Mouse (Mus musculus): ENCODE measurements around the gene AY074887.

Gene AY074887

DNA sequence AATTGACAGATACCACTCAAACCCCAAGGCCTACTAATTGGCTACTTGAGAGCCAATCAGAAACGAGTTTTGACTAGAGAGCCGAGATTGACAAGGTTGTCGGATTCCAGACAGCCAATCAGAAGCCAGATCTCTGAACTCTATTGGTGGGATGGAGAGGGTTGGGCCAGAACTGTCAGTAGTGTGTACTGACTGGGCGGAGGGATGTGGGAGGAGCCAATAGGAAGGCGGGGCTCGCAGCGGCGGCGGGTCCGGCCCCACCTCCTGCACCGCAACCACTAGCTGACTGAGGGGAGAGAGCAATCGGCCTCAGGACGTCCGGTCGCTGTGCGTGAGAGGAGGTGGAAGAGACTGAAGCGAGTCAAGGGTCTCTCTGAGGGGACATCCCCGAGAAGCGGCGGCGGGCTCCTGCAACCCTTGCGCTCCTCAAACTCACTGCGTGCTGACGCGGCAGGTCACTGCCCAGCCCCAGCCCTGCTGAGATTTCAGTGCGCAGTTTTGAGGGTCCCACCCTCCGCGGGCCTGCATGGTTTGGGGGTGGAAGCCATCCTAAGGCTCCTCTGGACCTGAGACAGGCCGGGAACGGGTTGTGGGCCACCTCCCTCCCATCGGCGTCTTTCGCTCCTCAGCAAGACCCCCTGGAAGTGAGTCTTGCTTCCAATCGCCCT is 33.7 kb downstream of the AY074887 start, which contains the start of gene Hykk:
Hykk (plus strand) TSS at position 274 of the 668 bp plus-strand sequence.
- no peak for DNase-seq (ENCODE audit: extremely low read depth, low read depth)

DNA sequence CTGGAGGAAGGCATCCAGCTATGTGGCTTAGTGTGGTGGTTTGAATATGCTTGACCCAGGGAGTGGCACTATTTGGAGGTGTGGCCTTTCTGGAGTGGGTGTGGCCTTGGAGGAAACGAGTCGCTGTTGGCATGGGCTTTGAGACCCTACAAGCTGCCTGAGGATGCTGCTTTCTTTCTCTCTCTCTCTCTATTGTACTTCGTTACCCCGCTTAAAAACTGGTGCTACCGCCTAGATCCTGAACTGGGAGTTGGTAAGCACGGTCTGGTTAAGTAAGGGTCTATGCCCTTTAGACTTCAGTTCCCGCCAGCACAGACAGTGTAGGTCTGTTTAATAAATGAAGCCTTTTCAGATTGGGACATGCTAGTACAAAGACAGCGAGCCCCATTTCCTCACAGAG is 34.4 kb downstream of the AY074887 start:
- no peak for DNase-seq (ENCODE audit: extremely low read depth, low read depth)

DNA sequence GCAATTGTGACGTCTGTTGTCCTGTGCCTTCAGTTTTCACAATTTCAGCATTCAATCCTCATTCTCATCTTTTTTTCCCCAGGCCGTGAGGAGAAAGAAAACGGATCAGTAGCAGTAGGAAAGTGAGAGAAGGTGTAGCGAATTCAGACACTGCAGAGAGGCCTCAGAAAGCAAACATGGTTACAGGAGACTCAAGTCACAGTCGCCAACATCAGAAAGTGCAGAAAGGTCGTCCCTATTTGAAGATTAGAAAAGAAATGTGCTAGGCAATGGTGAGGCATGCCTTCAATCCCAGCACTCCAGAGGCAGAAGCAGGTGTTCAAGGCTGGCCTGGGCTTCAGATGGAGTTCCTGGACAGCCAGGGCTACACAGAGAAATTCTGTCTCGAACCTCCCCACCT is 35.2 kb downstream of the AY074887 start:
- DNase-seq (ENCODE audit: extremely low read depth, low read depth) = no peak

DNA sequence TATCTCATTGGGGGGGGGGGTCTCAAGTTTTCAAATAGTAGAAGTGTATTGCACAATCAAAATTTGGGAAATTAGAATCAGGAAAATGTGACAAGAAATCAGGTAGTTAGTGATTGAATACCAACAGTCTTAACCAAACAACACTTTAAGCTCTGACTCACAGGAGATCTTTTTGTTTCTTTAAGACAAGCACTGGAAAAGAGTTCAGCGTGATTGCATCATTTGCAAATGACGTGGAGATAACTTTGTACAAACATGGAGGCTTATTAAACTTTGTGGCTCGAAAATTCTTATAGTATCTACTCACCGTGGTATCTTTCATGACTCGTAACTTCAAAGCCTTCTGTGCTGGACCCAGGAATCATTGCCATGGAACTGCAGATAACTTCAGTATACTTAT is 41.4 kb downstream of the AY074887 start:
- DNase-seq (ENCODE audit: extremely low read depth, low read depth) = no peak

All from MEL-GATA-1-ER (cell line).